Mouse (Mus musculus) gastrocnemius, adult 18-20 months (tissue): ENCODE data around the gene Sirt2. TPM values are rescaled to one million over a fixed set of nuclear protein-coding genes. Genes with fewer than 3 reads are reported as not detected.
A peak's percentile ranks its signal among the peaks of the same experiment; 100 is the strongest.

Experiments used
- DNase-seq: peaks from one replicate; pipeline ENCODE4 v3.0.0; 2021; ENCODE audit warnings: low spot score
- total RNA-seq, 2 experiments: library from RNA; stranded (reverse); gene quantifications; 2 replicates each; pipeline ENCODE4 v1.2.3; 2021

Sirt2 gene
- total RNA-seq, 2 experiments from 2014 or later = 95.9 to 98.2 TPM

- DNase-seq = no peak
Observed at GRCm38 (mm10) chr7:28815230-28815629, 48.7 kb downstream of the Sirt2 start.

- DNase-seq = no peak
Observed at GRCm38 (mm10) chr7:28816201-28816600, 49.7 kb downstream of the Sirt2 start.

DNA sequence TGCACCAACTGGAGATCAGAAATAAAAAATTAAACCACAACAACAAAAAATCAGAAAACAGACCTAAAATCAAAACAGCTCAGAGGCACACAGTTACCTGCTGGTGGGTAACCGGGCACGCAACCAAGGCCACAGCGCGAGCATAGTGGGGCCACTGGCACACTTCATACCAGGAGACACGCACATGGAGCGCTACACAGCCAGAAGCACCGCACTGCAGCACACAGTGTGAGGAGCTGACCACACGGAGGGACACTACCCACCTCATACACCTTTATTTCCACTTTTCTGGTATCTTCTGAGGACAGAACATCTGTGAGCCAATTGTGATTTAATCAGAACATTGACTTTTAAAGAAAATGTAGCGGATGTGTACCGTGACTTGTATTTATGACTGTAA lies 50.4 kb downstream of the Sirt2 start:
- DNase-seq = no peak

DNA sequence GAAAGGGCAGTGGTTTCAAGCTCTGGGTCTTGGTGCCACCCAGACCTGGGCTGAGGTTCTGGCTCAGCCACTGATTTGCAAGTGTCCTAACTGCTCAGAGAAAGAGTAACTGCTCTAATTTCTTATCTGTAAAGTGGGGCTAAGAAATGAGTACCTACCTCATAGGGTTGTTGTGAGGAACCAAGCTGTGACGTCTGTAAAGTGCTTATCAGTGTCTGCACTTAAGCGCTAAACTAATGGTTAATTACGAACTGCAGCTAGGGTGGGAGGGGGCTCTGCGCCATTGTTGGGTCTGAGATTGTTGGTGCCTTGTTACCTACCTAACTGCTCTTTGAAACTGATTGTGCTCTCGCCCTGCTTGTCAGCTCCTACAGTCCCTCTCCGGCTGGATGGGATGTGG lies 51.0 kb downstream of the Sirt2 start:
- DNase-seq = no peak

GRCm38 (mm10) chr7:28817957-28818356 lies 51.4 kb downstream of the Sirt2 start:
- DNase-seq = no peak

- DNase-seq = no peak
Observed at GRCm38 (mm10) chr7:28818436-28818835, 51.9 kb downstream of the Sirt2 start.

DNA sequence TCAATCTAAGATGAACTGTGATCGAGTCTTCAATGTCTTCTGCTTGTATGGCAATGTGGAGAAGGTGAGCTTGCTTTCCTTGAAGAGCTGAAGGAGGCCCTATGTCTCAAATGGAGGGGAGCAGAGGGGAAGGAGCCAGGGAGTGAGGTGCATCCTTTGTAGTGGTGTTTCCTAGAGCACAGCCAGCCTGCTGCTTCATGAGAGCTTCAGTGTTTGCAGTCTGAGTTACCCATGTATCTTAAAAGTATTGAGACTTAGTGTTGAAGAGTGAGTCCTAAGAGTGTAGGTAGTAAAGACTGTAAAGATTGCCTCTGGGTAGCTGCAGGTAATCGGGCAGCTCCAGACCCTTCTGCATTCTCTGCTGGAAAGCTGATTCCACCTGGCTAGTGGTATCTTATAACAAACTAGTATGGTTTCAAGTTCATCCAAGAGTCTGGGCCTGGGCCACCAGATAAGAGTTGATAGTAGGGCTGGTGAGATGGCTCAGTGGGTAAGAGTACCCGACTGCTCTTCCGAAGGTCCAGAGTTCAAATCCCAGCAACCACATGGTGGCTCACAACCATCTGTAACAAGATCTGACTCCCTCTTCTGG lies 52.4 kb downstream of the Sirt2 start:
- DNase-seq = no peak

DNA sequence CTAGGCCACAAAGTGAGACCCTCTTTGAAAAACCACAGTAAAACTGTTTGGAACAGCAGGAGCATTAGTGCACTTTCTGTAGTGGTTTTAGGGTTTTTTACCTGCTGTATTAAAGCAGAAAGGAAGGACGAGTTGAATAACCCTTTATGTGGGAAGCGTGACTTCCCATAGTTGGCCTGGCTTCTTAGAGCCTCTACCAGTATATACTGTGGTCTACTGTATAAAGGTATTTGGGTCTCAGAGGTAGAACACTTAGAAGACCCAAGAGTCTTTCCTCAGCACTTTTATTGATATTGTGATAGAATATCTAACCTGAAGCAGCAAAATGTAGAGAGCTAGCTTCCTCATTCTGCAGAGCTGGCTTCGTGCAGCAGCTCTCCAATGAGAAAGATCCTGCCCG lies 53.0 kb downstream of the Sirt2 start:
- no peak for DNase-seq

DNA sequence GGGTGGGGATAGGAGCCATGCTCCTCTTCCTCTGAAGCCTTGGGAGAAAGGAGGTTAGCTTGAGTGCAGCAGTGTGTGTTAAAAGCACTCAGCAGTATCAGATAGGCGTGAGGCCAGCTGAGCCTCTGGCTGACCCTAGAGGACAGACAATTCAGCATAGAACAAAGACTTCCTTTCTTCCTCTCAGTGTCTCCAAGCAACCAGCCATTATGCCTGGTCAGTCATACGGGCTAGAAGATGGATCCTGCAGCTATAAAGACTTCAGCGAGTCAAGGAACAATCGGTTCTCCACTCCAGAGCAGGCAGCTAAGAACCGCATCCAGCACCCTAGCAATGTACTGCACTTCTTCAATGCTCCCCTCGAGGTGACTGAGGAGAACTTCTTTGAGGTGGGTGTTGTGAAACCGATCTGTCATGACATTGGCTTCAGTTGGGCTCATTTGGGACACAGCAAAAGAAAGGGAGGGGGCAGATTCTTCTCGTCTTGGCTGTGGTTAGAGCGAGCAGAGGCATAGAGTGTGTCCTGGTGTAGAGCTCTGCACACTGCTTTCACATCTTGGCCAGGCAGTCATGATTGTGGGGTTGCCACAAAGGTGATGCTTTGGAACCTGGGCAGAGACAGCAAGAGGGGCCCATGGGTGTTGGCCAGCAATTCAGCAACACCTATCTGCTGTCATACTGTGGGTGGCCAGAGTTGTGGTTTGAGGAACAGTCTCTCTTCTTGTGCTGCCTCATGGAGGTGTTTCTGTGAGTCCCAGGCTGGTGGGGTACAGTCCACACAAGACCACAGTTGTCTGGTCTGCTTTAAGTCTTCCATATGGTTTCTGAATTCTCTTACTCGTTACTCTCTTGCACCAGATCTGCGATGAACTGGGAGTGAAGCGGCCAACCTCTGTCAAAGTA lies 54.1 kb downstream of the Sirt2 start:
- DNase-seq = no peak

DNA sequence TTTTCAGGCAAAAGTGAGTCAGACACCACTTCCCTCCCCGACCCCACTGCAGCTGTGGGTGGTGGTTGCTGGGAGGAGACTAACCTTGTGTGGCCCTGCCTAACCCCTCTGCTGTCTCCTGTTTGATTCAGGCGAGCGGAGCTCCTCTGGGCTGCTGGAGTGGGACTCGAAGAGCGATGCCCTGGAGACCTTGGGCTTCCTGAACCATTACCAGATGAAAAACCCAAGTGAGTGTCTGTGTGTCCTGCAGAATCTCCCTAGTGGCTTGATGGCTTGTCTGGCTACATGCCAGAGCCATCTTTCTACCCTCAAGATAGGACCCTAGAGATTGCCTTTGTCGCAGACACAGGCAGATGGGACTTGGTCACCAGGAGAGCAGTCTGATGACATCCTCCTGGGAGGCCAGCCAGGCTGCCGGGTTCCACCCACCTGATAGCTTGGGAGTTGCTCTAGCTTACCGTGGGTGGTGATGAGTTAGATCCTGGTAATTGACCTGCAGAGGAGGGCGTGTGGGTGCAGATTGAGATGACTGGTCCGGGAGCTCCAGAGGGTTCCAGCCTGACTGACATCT lies 54.8 kb downstream of the Sirt2 start:
- DNase-seq = peak; percentile 60

- DNase-seq = no peak
Observed at GRCm38 (mm10) chr7:28822556-28822955, 56.0 kb downstream of the Sirt2 start.

DNA sequence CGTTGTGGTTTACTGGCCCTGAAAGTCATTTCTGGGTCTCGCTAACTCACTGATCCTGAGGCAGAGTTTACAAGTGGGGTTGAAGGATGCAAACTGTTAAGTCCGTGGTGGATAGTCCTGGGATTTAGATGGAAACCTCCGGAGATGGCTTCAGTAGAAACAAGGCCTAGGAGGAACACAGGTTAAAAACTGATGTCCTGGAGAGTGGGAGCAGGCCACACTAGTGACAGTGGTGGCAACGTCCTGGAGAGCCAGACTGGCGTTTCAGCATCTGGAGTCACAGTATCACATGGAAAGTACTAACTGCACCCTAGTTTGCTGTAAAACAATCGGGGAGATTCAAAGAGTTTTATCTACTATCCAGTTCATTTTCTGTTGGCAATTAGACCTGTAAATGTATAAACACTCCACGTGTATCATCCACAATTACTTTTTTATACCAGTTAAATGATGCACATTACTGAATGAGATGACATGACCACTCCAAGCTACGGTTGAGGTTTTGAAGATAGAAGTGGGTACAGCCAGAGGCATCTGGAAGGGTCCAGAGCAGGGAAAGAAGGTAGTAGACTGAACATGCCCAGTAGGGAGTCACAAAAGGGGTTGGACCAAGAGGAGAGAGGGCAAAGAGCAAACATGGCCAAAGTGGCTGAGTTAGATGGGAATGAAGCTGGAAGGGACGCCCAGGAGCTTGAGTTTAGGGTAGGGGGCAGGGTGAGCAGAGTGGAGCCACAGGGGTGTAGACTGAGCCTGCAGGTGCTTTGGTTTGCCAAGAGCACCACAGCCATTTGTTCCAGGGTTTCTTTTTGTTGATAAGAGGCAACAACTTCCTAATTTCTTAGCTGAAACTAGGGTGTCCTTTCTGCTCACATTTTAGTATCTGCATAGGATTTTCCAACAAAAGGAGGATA lies 56.7 kb downstream of the Sirt2 start:
- no peak for DNase-seq

GRCm38 (mm10) chr7:28823932-28824331 lies 57.4 kb downstream of the Sirt2 start:
- no peak for DNase-seq

- peak; percentile 95 for DNase-seq
Observed at GRCm38 (mm10) chr7:28824941-28825685, 58.6 kb downstream of the Sirt2 start, which contains the start of gene Ech1. Ech1 (plus strand) TSS chr7:28825217.

GRCm38 (mm10) chr7:28825686-28826401 lies 59.3 kb downstream of the Sirt2 start:
- no peak for DNase-seq

DNA sequence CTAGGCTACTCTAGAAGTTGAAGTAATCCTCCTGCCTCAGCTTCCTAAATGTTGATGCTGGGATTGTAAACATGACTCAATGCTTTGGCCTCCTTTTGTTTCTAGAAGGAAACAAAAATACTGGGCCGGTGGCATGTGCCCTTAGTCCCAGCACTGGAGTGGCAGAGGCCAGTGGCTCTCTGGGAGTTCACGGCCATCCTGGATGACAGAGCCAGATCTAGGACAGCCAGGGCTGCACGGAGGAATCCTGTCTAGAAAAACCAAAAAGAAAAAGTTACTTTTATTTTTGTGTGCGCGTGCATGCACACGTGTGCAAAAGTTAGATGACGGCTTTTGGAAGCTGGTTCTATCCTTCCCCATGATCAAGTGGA lies 59.9 kb downstream of the Sirt2 start:
- DNase-seq = no peak

DNA sequence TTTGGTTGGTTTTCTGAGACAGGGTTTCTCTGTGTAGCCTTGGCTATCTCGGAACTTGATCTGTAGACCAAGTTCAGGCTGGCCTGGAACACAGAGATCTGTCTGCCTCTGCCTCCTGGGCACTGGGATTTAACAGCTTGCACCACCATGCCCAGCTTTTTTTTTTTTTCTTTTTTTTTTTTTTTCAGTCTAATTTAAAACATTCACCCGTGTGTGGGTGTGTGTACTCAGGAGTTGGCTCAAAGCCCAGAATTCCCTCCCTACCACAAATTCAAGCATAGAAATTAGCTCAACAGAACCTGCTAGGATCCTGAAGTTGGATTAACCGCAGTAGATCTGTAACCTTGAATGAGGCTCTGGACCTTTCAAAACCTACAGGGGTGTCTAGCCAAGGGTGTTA lies 60.8 kb downstream of the Sirt2 start:
- no peak for DNase-seq

DNA sequence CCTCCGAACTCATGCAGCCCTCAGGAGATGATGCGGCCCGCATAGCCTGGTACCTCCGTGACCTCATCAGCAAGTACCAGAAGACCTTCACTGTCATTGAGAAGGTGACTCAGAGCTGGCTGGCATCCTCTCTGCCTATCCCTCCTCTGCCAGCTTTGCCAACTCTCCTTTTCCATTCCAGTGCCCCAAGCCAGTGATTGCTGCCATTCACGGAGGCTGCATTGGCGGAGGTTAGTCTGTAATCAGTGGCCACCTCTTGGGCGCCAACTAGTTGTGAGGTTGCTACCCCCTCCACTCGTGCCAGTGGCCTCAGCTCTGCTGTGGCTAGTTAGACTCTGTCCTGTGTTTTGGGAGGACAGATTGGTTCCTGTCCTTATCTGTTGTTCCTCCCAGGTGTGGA lies 63.3 kb downstream of the Sirt2 start:
- no peak for DNase-seq

DNA sequence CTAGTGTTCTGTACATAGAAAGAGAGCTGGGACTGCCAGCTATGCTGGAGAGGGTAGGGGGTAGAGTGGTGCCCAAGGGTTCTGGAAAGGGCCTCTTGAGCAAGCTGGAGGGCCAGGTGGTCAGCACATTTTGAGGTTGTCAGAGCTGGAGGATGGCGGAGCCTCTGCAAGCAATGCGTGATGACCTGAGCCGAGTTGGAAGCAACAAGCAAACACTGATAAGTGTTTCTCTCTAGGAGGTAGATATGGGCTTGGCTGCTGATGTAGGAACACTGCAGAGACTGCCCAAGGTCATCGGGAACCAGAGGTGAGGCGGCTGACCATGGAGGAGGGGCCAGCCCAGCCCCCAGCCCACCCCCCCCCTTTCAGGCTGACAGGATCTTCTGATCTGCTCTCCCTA lies 64.4 kb downstream of the Sirt2 start:
- DNase-seq = no peak

DNA sequence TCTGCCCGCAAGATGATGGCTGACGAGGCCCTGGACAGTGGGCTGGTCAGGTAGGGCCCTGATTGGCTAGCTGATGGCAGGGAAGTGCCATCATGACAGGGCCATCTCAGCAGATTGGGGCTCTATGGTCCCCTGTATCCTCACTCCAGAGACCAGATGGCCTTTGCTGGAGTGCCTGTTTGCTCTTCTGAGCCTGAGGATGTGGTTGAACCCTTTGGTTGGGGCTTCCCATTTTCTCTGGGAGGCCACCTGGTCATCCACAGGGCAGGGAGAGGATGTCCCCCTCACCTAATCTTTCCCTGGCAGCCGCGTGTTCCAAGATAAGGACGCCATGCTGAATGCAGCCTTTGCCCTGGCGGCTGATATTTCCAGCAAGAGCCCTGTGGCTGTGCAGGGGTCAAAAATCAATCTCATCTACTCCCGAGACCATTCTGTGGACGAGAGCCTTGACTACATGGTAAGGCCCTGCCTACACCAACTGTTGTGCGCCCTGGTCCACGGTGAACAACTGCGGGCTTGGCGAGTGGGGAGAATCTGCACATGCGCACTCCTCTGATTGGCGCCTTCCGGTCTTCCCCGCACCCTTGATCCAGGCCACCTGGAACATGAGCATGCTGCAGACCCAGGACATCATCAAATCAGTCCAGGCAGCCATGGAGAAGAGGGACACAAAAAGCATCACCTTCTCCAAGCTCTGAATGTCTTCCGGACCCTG lies 65.0 kb downstream of the Sirt2 start:
- DNase-seq = no peak
